ENCODE assay signal across 8 mouse cellular contexts in the genomic region with DNA sequence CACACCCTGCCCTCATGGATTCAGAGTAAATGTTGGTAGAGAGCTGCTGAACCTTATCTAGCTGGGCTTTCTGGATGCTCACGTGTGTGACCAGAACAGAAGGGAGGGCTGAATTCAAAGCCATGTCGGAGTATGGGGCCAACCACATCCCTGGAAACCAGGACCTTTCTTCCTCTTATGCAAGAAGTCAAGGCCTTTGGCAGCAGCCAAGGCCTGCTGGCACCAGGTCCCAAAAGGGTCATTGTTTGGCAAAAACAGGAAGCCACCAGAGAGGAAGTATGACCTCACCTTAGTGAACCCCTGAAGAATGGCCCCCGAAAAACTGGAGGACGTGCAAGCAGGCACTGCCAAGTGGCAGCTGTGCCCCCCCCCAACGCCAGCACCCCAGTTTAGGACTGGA. TPM values are rescaled to one million over a fixed set of nuclear protein-coding genes. Genes with fewer than 3 reads are reported as not detected.
DNase-seq lines count a peak whose midpoint lies in the region; ATAC-seq lines count a peak whose summit lies in the region.

No protein-coding gene starts in this region.

- H3K27ac ChIP-seq in hindbrain, embryonic 15.5 days (replicated peaks) = peak overlapping the region; percentile 12; the same call in 1 of the 2 replicates
- no peak overlapping the region for H3K27ac ChIP-seq in hindbrain, embryonic 14.5 days

- H3K4me3 ChIP-seq in hindbrain, embryonic 15.5 days = no peak overlapping the region
- no peak overlapping the region for H3K4me3 ChIP-seq in hindbrain, embryonic 14.5 days (replicated peaks; ENCODE audit: low read length)

- H3K36me3 ChIP-seq in hindbrain, embryonic 15.5 days = no peaks in the 10 kb centered on the region
- H3K36me3 ChIP-seq in hindbrain, embryonic 14.5 days (replicated peaks; ENCODE audit: control insufficient read depth, insufficient read depth) = no peaks in the 10 kb centered on the region

- peaks cover 23% of the 10 kb centered on the region for H3K4me1 ChIP-seq in hindbrain, embryonic 15.5 days (replicated peaks)
- peaks cover 15% of the 10 kb centered on the region; the same call in 1 of the 2 replicates for H3K4me1 ChIP-seq in hindbrain, embryonic 14.5 days (replicated peaks; ENCODE audit: control insufficient read depth, insufficient read depth, low read length)

- 72% methylated on average over 5 of the region's 5 CpGs for WGBS in hindbrain, embryonic 15.5 days
- WGBS in hindbrain, embryonic 14.5 days = 79% methylated on average over 5 of the region's 5 CpGs

- intact Hi-C loops in left cerebral cortex, postnatal 10 days (cut with DNase I) = no loop called here

- DNase-seq in hindbrain, embryonic 14.5 days (ENCODE audit: low spot score) = no peak
- peak; percentile 72 to 81 for DNase-seq in adrenal gland, postnatal 36 days
- peak; percentile 77 for DNase-seq in kidney, adult 9 months
- DNase-seq in left cerebral cortex, postnatal 10 days (ENCODE audit: extremely low spot score in 1 of 2, low spot score in 2 of 2) = no peak
- DNase-seq in Muller cell, postnatal 12 days (ENCODE audit: inconsistent ontology term) = no peak
- no peak for DNase-seq in layer of hippocampus, postnatal 10 days (ENCODE audit: low spot score in 2 of 2)

- H3K9me3 ChIP-seq in hindbrain, embryonic 15.5 days = no peaks in the 10 kb centered on the region
- H3K9me3 ChIP-seq in hindbrain, embryonic 14.5 days (ENCODE audit: control insufficient read depth, low read length) = no peaks in the 10 kb centered on the region

- no peak overlapping the region for H3K4me2 ChIP-seq in hindbrain, embryonic 15.5 days
- no peak overlapping the region for H3K4me2 ChIP-seq in hindbrain, embryonic 14.5 days (replicated peaks)

- ATAC-seq in hindbrain, embryonic 15.5 days (ENCODE audit: low FRiP score, low read depth) = no peak
- no peak for ATAC-seq in hindbrain, embryonic 14.5 days (ENCODE audit: low FRiP score)
- peak; percentile 57 for ATAC-seq in monocyte, adult 5-6 weeks (replicated peaks; ENCODE audit: insufficient number of reproducible peaks, low FRiP score, low TSS enrichment, poor library complexity, severe bottlenecking)

- no peaks in the 10 kb centered on the region for H3K27me3 ChIP-seq in hindbrain, embryonic 15.5 days
- no peaks in the 10 kb centered on the region for H3K27me3 ChIP-seq in hindbrain, embryonic 14.5 days (ENCODE audit: control insufficient read depth, insufficient read depth, low read length)

- H3K9ac ChIP-seq in hindbrain, embryonic 15.5 days = no peak overlapping the region
- no peak overlapping the region for H3K9ac ChIP-seq in hindbrain, embryonic 14.5 days

RNA-seq across cellular contexts. Expression of a gene that starts 33.5 kb away (rescaled TPM):
- polyA plus RNA-seq in hindbrain, embryonic 15.5 days (2015; fragmentation: Nextera tagmentation; extraction: Ambion mirVana) = 4.6 and 5.6 TPM in 2 replicates
- 5.1 and 7.2 TPM in 2 replicates for polyA plus RNA-seq in hindbrain, embryonic 14.5 days (2014; fragmentation: Nextera tagmentation; extraction: Ambion mirVana)
- total RNA-seq in adrenal gland, postnatal 36 days (2021) = 10 to 100 TPM; 17.3 to 21.1 TPM
- total RNA-seq in monocyte, adult 5-6 weeks (2017) = 0.10 TPM in 1 of 3 replicates, not detected in the others
- total RNA-seq in left cerebral cortex, postnatal 10 days (2021) = 1 to 10 TPM; 2.8 to 4.3 TPM
- 1 to 10 TPM; 3.1 to 3.5 TPM for total RNA-seq in layer of hippocampus, postnatal 10 days (2021)

Comparison
In these comparisons a context has a peak if more than half of its experiments do, and no peak if none do; other contexts are left out.
1. DNase-seq: peak in adrenal gland, postnatal 36 days (2 of 2) and kidney, adult 9 months (single experiment); none in hindbrain, embryonic 14.5 days (single experiment), left cerebral cortex, postnatal 10 days (0 of 2), Muller cell, postnatal 12 days (single experiment) and layer of hippocampus, postnatal 10 days (0 of 2).